Mouse (Mus musculus) left cerebral cortex, postnatal 36 days (tissue): Measurements from ENCODE around the gene Hp1bp3. TPM values are rescaled to one million over a fixed set of nuclear protein-coding genes. Genes with fewer than 3 reads are reported as not detected.
A peak's percentile ranks its signal among the peaks of the same experiment; 100 is the strongest.

Experiments used
- DNase-seq, 2 experiments: peaks; one replicate each; pipeline ENCODE4 v3.0.0; 2021 to 2022; ENCODE audit warnings: low spot score in 2 of 2, mixed read lengths in 1 of 2
- intact Hi-C: fragments of 180-260 bp; cut with DNase I; formaldehyde crosslinking; loops from one replicate; pipeline ENCODE4 v1.15.1; 2025
- total RNA-seq, 2 experiments: library from RNA; stranded (reverse); gene quantifications; 2 replicates each; pipeline ENCODE4 v1.2.3; 2021

Hp1bp3 gene
- total RNA-seq, 2 experiments from 2014 or later, result 178 to 184 TPM

DNA sequence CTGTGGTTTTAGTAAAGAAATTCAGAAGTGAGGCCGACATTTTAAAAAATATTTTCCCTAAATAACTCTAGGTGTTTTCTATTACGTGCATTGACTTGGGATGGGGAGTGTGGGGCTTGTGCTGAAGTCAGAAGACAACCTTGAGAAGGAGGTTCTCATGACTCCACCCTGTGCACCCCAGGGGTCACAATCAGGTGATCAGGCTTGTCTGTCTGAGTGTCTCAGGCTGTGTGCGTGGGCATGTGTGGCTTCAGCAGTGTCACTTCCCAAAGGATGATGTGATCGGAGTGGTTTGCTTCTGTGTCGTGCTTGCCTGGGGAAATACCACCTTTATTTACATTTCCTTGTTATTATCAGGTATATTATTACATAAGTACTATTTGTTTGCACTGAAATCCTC, 3.2 kb downstream of the Hp1bp3 start:
- DNase-seq, result no peak
- intact Hi-C loops, result no loop called here

DNA sequence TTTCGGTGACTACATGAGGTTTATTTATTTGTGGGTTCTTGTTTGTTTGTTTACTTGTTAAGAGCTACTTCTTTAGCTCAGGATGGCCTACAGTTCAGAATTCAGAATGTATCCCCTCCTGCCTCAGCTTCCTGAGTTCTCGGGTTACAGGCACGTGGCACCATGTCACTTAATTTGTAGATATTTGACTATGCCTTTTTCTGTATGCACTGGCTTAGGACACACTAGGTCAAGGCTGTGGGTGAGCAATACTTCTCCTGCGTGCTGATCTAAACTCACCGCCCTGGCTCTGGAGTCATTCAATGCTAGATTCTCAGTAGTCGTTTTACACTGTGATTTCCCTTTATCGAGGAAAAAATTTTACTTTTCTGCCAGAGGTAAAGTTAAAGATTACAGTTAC, 4.7 kb downstream of the Hp1bp3 start:
- intact Hi-C loops, result no loop called here
- DNase-seq, result no peak

DNA sequence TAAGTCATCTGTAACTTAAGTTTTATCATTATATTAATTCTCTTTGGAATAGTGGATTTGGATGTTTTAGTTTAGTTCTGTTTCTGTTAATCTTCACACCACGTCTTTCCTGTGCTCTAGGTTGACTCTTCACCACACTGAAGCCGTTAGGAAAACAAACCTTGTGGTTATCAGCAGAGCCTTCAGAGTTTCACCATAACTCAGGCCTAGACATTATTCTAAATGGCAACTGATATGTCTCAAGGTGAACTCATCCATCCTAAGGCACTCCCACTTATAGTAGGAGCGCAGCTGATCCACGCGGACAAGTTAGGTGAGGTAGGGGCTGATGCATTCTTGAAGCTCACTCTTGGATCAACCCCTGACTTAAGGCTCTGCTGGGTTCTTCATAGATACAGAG, 5.3 kb downstream of the Hp1bp3 start:
- intact Hi-C loops, result no loop called here
- DNase-seq, result no peak

DNA sequence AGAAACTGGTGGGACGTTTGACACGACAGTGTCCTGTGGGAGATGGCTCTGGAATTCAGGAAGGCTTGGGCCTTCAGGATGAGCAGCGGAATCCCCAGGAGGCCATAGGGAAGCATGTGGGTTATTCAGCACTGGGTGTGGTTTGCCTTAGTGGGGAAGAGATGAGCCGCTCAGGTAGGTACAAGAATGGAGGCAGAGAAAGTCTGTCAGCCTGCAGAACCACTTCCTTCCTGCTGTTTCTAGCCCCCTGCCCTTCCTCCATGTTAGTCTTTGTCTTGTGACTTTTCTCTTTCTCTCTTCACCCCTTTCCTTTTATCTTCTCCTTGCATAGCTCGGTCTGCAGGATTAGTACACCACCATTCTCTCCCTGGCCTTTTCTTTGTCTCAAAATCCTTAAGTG, 6.3 kb downstream of the Hp1bp3 start:
- intact Hi-C loops, result no loop called here
- no peak for DNase-seq

DNA sequence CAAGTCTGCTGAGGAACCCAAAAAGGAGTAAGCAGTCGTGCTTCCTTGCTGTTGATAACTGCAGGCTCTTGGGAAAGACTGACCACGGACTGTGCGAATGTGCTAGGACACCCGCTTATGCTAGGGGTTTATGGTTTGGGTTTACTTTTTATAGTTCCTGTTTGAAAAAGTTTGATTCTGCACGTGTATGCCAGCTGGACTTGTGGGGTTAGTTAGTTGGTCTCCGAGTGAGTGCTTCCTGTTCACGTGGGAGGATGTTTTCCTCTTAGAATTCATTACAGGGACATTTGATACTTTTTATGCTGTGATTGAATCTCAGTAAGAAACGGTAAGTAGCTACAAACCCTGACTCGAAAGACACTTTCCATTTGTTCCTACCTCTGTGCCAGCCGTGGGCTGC, 7.5 kb downstream of the Hp1bp3 start:
- DNase-seq, result no peak
- intact Hi-C loops, result no loop called here

DNA sequence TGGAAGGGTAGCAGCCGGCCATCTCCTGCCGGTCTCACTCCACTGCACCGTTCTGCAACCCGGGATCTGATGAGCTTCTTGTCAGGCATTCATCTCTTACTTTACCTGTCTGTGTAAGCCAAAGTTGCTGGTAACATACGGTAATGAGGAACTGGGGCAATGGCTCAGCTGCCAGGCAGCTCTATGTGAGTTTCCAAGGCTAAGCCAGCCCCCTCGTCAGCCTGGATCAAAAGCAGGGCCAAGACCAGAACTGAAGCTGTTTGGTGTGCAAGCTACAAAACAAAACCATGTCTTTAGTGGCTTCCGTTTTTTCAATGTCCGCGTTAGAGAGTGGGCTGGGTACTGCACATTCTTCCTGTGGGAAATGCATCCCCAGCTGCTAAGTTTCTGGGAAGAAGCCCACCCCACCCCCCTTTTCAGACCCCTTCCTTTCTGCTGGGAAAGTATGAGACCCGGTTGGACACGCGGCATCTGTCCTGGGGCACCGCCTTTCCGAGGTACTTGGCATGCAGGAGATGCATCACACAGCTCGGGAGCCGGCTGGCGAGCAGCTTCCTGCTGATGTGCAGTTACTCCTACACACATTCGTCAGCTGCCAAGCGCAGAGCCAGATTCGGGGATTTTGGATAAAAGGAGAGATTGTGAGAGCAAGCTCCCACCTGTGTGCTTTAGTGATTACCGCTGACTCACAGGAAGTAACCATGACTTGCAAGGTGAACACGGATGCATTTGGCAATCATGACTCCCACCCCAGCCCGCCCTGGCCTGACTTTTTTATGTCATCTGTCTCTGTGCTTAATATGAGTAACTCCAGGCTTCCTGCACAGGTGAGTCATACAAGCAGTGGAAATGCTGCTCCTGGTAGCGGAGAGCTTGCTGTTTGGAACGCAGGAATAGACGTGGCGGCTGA, 30.9 kb downstream of the Hp1bp3 start:
- intact Hi-C loops, result no loop called here
- peak; percentile 84 for DNase-seq

DNA sequence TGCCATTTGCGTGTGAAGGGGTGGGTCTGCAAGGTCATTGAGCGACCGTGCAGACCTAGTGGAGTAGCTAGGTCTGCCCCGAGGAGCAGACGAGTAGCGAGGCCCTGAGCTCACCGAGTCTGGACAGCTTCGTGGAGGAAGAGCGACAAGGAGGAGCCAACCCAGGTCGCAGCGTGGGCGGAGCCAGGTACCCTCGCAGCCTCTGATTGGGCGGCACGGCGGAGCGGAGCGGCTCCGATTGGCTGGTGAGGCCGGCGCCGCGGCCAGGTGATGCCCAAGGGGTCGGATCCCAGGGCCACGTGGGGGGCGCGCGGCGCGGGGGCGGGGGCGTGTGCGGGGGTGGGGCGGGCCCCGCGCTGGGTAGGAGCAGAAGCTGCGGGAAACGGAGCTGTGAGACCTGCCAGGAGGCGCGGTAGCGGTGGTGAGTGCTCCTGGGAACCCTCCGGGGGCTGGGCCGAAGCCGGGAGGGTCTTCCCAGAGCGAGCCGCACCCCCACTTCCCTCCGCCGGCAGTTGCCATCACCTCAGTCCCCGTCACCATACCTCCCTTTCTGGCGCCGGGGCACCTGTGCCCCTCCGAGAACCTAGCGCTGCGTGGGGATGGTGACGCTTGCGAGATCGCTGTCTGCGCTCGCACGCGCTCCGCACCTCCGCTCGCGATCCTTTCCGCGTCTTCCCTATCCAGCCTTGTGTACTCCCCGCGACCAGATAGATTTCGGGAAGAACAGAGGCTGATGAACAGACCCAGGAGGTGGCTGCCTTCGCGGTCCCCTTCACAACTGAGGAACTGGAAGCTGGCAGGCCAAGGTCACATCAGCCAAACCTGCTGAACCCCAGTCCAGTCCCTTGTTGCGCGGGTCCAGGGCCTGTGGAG, 34.2 kb downstream of the Hp1bp3 start, which contains the start of the genes Sh2d5 and Kif17:
Sh2d5 (plus strand) TSS at position 316 of the 873 bp plus-strand sequence.
Kif17 (plus strand) TSS at position 348 of the 873 bp plus-strand sequence.
- intact Hi-C loops, result no loop called here
- peak; percentile 88 to 94 for DNase-seq

DNA sequence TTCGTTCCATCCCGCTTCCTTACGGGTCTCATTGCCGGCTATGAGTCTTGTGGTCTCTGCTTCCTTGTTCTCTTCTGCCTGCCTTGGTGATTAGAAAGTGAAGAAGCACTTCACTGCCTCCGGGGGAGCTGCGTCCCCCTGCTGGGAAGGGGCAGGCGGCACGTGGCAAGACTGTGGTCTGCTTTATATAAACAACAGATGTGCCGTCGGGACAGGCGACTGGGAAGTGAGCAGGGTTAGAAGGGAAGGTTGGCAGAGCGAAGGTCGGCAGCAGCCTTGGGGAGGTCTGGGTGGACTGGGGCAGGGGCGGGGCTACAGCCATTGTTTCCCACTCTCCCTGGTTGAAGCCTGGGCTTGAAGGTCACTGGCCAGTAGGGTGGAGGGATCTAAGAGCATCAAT, 35.7 kb downstream of the Hp1bp3 start:
- intact Hi-C loops, result no loop called here
- peak in 1 of 2 experiments; percentile 37 for DNase-seq

DNA sequence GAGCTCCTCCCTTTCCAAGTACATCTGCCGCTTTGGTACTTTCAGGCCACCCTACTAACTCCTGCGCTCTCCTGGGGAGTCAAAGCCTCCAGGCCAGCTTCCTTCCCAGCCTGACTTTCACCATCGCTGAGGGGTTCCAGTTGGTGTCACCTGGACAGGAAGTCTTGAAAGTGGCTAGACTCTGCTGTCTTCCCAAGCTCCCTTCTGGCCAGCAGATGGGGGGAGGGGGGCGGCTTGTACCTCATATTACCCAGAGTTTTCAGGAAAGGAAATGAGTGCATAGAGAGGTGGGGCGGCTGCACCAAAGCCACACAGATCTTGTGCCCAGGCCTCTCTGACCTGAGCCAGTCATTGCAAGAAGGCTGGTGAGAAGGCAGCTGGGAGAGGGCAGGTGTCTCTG, 36.1 kb downstream of the Hp1bp3 start:
- no peak for DNase-seq

DNA sequence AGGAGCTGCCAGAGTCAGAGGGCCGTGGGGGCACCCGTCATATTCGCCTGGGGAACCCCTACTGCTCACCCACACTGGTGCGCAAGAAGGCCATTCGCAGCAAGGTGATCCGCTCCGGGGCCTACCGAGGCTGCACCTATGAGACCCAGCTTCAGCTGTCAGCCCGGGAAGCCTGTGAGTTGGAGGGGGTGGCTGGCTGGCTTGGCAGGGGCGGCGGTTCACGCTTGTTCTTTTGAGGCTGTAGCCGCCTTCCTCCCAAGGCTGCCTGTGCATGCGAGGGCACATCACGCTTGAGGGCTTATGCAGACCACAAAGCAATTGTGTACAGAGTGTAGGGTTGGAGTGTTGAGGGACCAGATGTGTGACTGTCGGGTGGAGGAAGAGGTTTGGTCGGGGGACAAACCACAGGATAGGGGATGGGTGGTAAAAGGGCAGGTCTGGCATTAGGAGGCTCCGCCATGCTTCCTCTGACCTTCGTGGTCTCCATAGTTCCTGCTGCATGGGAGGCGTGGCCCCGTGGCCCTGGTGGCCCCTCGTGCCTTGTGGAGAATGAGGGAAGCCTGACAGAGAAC, 41.1 kb downstream of the Hp1bp3 start:
- intact Hi-C loops, result no loop called here
- DNase-seq, result no peak

More for the DNA sequence above, 36.1 kb downstream of the Hp1bp3 start:
- intact Hi-C loops, result no loop called here

DNA sequence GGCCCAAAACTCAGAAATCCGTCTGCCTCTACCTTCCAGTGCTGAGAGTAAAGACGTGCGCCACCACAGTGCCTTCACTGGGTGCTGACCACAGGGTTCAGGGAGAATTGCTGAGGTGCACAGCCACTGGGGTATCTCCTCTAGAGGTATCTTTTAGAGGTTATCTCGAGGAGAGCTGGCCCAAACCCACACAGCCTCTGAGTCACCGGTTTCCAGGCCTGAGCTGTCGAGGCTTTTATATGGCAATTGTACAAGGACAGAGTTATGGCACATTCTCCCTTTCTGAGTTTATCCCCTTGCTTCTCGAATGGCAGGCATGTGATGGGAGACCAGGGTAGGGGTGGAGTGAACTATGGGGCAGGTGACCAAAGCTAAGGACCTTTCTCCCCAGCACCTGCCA, 42.6 kb downstream of the Hp1bp3 start:
- DNase-seq, result no peak
- intact Hi-C loops, result no loop called here

DNA sequence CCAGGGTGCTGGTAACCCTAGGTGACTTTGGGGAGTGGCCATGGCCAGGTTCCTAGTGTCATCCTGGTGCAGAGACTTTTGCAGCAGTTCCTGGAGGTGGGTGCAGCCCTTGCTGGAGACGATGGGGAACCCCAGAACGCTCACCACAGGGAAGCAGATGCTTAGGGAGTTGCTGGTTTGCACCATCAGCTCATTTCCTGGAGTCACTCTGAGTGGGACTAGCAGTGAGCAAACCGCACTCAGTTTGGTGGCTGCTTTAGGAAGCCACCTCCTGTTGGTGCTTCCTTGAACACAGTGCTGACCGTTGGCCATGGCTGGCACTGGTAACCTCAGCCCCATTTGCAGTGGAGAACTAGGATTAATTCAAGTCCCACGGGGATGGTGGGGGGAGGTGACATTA, 43.4 kb downstream of the Hp1bp3 start:
- intact Hi-C loops, result no loop called here
- DNase-seq, result no peak

DNA sequence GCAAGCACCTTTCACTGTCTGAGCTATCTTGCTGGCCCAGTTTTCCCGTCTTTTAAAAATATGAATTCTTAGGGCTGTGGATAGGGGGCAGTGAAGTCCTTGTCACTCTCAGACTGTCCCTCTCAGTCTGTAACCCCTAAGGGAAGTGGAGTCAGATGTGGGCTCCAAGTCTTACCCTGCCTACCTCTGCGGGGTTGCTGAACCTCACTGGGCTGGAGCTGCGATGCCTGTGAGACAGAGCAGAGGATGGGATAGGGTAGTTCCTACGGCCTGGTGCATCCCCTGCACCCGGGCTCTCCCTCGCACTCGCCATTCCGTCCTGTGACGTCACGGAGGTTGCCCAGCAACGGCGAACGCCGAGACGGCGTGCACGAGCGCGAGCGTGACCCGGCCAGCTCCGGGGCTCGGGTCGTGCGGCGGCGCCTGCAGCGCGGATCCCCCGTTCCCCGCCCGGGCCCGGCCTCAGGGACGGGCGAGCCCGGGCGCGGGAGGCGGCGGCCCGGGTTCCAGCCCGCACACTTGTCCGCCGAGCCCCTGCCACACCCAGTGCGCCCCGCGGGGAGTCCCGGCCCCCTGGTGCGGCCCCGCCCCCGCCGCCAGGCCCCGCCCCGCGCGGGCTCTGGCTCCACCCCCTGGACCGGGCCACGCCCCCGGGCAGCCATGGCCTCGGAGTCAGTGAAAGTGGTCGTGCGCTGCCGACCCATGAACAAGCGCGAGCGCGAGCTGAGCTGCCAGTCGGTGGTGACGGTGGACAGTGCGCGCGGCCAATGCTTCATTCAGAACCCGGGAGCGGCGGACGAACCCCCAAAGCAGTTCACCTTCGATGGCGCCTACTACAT, 46.0 kb downstream of the Hp1bp3 start:
- DNase-seq, result peak; percentile 93 to 95
- intact Hi-C loops, result no loop called here

DNA sequence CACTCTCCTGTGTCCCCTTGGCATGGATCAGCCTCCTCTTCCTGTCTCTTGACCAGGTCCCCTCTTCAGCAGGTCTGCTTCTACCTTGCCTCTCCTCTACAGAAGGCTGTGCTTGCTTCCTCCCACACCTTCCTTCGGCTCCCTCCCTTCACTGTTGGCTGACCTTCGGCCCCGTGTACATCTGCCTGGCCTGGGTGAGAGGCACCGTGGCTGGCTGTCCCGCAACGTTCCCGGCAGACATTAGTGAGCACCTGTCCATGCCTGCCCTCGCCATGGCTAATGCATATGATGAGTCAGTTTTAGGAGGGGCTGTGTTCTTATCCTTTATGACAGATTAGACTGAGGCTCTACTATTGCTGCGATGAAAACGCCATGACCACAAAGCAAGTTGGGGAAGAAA, 51.8 kb downstream of the Hp1bp3 start:
- intact Hi-C loops, result no loop called here
- DNase-seq, result no peak

DNA sequence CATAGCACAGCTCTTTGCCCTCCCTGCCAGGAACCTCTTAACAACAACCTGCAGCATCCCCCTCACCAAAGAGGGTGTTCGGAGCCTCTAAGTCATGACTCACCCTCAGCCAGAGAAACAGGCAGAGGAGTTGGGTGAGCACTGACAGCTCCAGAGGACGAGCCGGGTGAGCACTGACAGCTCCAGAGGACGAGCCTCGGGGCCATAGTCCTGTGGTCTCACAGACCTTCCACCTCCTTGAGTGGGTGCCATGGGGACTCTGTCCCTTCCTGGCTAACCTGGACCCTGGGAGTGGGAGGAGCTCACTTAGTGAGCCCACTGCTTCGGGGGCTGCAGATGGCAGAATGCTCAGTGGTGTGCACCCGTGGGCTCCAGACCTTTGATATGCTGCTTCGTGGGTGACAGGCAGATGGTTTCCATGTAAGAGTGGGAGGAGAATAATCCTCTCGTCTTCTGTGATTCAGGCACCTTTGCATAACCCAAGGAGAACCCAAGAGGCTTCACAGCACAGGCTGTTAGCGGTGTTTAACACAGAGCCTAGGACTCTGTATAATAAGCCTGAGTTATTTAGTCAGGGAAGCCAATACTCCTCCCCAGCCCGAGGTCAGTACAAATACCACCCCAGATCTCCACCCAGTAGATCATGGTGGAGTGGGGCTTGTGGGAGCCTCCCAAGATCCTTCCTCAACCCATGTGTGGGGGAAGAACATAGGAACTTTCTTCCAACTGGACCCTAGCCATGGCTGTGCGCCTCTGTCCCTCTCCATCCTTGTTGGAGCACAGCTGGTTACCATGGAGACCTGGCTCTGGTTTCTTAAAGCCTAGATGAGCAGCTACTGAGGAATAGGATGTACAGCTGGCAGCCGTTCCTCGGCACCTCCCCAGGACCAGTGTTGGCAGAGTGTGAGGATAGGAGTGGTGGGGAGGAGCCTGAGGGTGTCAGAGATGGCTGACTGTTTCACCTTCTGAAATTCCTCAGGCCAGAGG, 56.2 kb downstream of the Hp1bp3 start:
- peak; percentile 61 to 72 for DNase-seq
- intact Hi-C loops, result no loop called here

DNA sequence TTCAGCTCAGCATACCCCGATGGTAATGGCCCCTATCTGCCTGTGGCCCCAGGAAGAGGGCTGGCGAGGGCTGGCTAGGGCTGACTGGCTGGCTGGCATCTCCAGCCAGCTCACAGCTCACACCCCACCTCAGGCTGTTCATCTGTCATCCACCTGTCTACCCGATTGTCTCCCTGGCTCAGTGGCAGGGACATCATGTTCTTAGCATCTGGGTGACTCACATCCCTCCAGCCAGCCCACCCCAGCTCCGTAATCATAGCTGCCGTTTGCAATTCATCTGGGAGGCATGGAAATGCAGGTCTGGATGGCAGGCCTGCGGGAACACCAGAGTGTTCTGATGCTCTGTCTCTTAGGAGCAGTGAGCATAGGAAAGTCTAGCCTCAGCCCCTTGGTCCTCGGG, 62.2 kb downstream of the Hp1bp3 start:
- intact Hi-C loops, result no loop called here
- peak; percentile 34 to 56 for DNase-seq

DNA sequence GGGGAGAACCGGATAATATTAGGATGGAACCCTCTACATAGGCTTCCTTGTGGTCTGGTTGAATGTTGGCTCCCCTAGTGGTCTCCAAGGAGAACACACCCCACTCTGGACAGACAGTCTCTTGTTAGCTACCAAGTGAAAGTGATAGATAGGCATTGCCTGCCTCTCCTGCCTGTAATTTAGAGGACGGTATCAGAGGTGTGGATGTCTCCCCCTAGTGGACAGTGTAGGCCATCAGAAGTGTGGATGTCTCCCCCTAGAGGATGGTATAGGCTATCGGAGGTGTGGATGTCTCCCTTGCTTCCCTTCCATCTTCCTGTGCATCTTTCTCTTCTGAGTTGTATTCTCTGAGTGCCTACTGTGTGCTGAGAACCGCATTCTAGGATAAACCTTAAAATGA, 66.7 kb downstream of the Hp1bp3 start:
- DNase-seq, result peak; percentile 56 to 63
- intact Hi-C loops, result no loop called here

DNA sequence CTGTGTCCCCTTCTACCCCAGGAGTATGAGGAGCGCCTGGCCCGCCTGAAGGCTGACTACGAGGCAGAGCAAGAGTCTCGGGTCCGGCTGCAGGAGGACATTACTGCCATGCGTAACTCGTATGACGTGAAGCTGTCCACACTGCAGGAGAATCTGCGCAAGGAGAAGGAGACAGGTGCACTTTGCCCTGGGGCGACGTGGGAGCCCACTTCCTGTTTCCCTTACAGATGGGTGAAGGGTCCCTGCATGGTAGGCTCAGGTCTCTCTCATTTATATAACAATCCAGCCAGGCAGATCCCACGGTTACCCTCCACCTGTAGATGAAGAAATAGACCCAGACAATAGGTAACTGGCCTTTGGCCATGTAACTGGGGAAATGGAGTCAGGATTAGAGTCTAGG, 70.3 kb downstream of the Hp1bp3 start:
- intact Hi-C loops, result no loop called here
- DNase-seq, result no peak
